Mouse (Mus musculus) heart, embryonic 15.5 days (tissue): ENCODE measurements around the gene Gatd1. TPM values are rescaled to one million over a fixed set of nuclear protein-coding genes. Genes with fewer than 3 reads are reported as not detected.

Experiments
- polyA plus RNA-seq: library from polyadenylated mRNA; unstranded; fragments of >200 nt; fragmentation: Nextera tagmentation; extraction: Ambion mirVana; gene quantifications from 2 replicates; pipeline ENCODE4 v1.2.1, GENCODE M21; 2015

Gene Gatd1
- polyA plus RNA-seq, 1 experiment from 2014 or later = 25.5 TPM

Other genes starting within 250 kb of the Gatd1 start
- 86.6 and 111 TPM in 2 replicates for gene Rnh1, start 241.3 kb downstream of the Gatd1 start, polyA plus RNA-seq
- gene Hras, start 220.1 kb downstream of the Gatd1 start, polyA plus RNA-seq = 74.4 and 92.5 TPM in 2 replicates
- gene Lrrc56, start 220.0 kb downstream of the Gatd1 start, polyA plus RNA-seq = 2.7 and 4.0 TPM in 2 replicates
- 0.23 and 0.58 TPM in 2 replicates for gene Lmntd2, start 200.1 kb downstream of the Gatd1 start, polyA plus RNA-seq
- gene Rassf7, start 198.3 kb downstream of the Gatd1 start, polyA plus RNA-seq = 11.4 and 18.4 TPM in 2 replicates
- gene Phrf1, start 185.4 kb downstream of the Gatd1 start, polyA plus RNA-seq = 36.7 and 44.9 TPM in 2 replicates
- gene Irf7, start 147.7 kb downstream of the Gatd1 start, polyA plus RNA-seq = 3.0 and 6.5 TPM in 2 replicates
- gene Cdhr5, start 137.3 kb downstream of the Gatd1 start, polyA plus RNA-seq = 0.05 TPM in 1 of 2 replicates, not detected in the other
- gene Sct, start 135.0 kb downstream of the Gatd1 start, polyA plus RNA-seq = 1.5 and 1.6 TPM in 2 replicates
- 0.18 and 0.22 TPM in 2 replicates for gene Drd4, start 122.1 kb downstream of the Gatd1 start, polyA plus RNA-seq
- 29.4 and 42.1 TPM in 2 replicates for gene Deaf1, start 86.4 kb downstream of the Gatd1 start, polyA plus RNA-seq
- 29.3 and 35.6 TPM in 2 replicates for gene Tmem80, start 86.4 kb downstream of the Gatd1 start, polyA plus RNA-seq
- gene Eps8l2, start 75.3 kb downstream of the Gatd1 start, polyA plus RNA-seq = 1.1 and 4.7 TPM in 2 replicates
- 225 and 246 TPM in 2 replicates for gene Taldo1, start 21.9 kb downstream of the Gatd1 start, polyA plus RNA-seq
- 4.5 and 5.2 TPM in 2 replicates for gene Cend1, start 15.4 kb upstream of the Gatd1 start, polyA plus RNA-seq
- gene Slc25a22, start 23.8 kb upstream of the Gatd1 start, polyA plus RNA-seq = 14.1 and 20.2 TPM in 2 replicates
- gene Pidd1, start 29.9 kb upstream of the Gatd1 start, polyA plus RNA-seq = 6.7 and 9.6 TPM in 2 replicates
- gene Rplp2, start 33.2 kb upstream of the Gatd1 start, polyA plus RNA-seq = 703 and 884 TPM in 2 replicates
- 56.3 and 57.5 TPM in 2 replicates for gene Pnpla2, start 41.1 kb upstream of the Gatd1 start, polyA plus RNA-seq
- 24.9 and 26.2 TPM in 2 replicates for gene Cracr2b, start 47.0 kb upstream of the Gatd1 start, polyA plus RNA-seq
- 28.7 and 35.2 TPM in 2 replicates for gene Cd151, start 53.3 kb upstream of the Gatd1 start, polyA plus RNA-seq
- 59.5 and 63.5 TPM in 2 replicates for gene Polr2l, start 61.0 kb upstream of the Gatd1 start, polyA plus RNA-seq
- gene Tspan4, start 61.1 kb upstream of the Gatd1 start, polyA plus RNA-seq = 48.9 and 62.8 TPM in 2 replicates
- 27.2 and 38.7 TPM in 2 replicates for gene Chid1, start 125.7 kb upstream of the Gatd1 start, polyA plus RNA-seq
- 43.6 and 59.0 TPM in 2 replicates for gene Ap2a2, start 148.0 kb upstream of the Gatd1 start, polyA plus RNA-seq
- gene Muc6, start 241.2 kb upstream of the Gatd1 start, polyA plus RNA-seq = 0.08 and 0.22 TPM in 2 replicates